Mouse (Mus musculus): Measurements from ENCODE around the gene Hecw2.

Gene Hecw2

DNA sequence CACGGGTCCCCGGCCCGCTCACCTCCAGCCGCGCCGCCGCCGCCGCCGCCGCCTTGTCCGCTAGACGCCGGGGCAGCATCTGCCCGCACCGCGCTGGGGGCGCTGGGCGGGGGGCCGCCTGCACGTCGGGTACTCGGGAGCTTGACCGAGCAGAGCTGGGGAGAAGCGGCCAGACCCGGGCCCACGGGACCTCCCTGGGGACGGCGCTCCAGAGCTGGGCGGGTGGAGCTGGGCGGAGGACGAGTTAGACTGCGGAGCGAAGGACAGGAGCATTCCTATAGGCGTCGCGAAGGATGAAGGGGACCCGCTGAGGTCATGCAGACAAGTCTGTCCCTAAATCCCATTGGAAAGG is at the start of gene Hecw2:
TSS of gene Hecw2 (minus strand) at position 215 of the 352 bp plus-strand sequence.
- DNase-seq: peak; percentile 72

GRCm38 (mm10) chr1:54242722-54243121 is 47.8 kb upstream of the Hecw2 start:
- DNase-seq: no peak

DNA sequence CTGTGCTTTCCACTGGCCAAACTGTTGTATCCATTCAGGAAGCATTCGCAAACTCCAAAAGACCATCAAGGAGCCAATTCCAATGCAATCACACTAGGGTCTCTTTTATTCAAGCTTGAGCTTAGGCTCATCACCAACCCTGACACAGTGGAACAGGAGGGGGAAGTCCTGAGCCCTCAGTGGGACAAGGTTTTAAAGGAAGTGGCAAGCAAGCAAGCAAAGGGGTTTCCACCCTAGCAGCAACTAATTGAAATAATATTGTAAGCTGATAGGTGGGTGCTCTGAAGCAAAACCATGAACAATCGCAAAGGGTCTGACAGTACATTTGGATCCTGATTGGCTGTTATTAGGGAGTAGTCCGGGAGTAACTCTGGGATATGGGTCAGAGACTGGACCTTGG is 25.3 kb upstream of the Hecw2 start:
- DNase-seq: no peak

GRCm38 (mm10) chr1:54194183-54194953 is 600 bp downstream of the Hecw2 start:
- peak; percentile 80 for DNase-seq

GRCm38 (mm10) chr1:54193191-54193770 is 1.7 kb downstream of the Hecw2 start:
- no peak for DNase-seq

DNA sequence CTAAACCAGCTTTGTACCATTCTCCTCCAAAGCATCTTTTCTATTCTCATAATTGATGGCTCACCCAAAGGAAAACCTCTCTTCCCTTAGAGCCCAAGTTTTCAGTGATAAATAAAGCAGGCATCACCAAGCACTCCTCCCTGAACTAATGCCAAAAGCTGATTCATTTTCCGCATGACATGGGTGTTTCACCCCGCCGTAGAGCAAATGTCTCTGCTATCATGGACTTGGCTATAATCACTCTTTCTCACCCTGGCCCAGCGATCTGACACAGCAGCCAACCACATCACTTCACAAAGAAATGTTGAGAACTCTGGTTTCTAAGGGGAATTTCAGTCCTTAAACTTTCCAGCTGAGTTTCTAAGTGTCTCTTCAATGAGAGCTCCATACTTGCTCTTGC is 7.4 kb downstream of the Hecw2 start:
- DNase-seq: no peak

DNA sequence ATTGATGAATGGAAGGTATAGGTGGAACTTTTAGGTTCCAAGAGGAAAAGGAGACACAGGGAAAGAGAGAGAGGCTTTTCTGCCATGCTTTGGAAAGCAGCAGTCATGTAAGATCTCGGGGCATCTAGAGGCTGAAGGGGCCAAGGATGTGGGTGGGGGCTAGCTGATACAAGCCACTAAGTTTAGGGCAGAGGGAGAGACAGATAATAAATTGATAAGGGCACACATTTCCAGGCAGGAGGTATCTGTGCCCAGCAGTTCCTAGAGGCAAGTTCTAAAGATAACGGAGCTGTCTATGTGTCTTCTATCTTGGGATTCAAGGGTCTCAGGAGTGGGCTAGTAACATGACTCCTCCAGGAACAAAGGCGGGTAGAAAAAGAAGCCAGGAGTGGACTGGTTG is 8.6 kb downstream of the Hecw2 start:
- DNase-seq: no peak

- DNase-seq: no peak
These were observed 14.3 kb downstream of the Hecw2 start for GRCm38 (mm10) chr1:54180663-54181062.

- DNase-seq: no peak
These were observed 15.8 kb downstream of the Hecw2 start for GRCm38 (mm10) chr1:54179179-54179578.

DNA sequence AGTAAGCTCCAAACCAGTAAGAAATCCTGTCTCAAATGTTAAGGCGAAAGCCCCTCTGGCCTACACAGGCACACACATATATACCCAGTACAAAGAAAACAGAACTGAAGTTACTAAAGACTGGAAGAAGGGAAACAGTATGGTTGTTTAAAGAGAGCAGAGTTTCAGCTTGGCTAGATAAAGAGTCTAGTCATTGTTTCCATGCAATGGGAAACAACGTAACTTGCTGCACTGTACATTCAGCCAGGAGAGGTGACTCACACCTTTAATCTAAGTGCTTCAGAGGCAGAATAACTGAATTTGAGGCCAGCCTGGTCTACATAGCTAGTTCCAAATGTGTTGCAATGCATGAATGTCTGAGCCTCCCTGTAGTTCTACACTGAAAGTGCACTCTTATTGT is 18.4 kb downstream of the Hecw2 start:
- no peak for DNase-seq

GRCm38 (mm10) chr1:54168014-54168413 is 27.0 kb downstream of the Hecw2 start:
- no peak for DNase-seq

GRCm38 (mm10) chr1:54159531-54159930 is 35.4 kb downstream of the Hecw2 start:
- DNase-seq: peak; percentile 18

GRCm38 (mm10) chr1:54153216-54153786 is 41.7 kb downstream of the Hecw2 start:
- DNase-seq: peak; percentile 13

DNA sequence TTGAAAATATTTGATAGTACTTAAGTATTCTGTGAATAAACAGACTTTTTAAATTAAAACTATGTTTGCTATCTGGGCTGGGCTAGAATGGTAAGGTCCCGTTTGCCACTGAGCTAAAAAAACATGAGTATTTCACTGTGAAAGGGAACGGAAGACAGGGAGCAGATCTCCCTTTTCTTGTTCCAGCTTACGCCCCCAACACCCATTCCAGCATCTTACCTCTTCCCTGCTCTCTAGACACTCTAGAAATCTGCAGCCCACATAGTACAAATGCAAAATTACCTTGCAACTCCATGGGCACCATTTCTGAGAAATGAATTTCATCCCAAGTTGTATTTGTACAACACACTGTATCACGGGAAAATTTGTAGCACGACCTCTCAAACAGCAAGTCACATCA is 49.9 kb downstream of the Hecw2 start:
- no peak for DNase-seq

GRCm38 (mm10) chr1:54133802-54134436 is 61.0 kb downstream of the Hecw2 start:
- no peak for DNase-seq

- DNase-seq: no peak
These were observed 66.1 kb downstream of the Hecw2 start for GRCm38 (mm10) chr1:54128714-54129431.

GRCm38 (mm10) chr1:54126991-54127742 is 67.8 kb downstream of the Hecw2 start:
- no peak for DNase-seq

GRCm38 (mm10) chr1:54122551-54122950 is 72.4 kb downstream of the Hecw2 start:
- DNase-seq: no peak

DNA sequence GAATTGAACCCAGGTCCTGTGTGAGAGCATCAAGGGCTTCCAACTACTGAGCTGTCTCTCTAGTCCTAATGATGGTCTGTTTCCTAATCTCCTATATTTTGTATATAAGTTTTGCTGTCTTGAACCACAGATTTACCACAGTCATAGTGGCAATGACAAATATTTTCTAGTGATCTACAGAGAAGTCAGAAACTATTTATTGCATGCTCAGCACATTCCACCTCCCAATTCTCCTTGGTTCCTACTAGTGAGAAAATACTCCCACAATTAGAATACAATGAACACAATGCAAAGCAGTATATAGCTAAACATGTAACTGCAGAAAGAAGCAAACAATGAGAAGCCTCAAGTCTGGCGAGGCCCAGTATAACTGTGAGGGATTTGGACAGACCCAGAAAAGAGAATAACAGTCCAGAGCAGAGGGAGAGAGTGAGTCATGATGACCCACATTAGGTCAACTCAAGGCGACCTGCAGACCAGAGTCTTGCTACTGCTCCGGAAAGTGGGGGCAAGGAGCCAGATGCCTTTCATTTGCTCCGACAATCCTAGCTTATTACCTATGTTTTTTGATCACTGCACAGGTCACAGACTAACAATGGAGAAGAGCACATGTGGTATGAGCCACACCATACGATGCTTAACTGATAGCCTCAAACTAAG is 73.8 kb downstream of the Hecw2 start:
- DNase-seq: no peak

DNA sequence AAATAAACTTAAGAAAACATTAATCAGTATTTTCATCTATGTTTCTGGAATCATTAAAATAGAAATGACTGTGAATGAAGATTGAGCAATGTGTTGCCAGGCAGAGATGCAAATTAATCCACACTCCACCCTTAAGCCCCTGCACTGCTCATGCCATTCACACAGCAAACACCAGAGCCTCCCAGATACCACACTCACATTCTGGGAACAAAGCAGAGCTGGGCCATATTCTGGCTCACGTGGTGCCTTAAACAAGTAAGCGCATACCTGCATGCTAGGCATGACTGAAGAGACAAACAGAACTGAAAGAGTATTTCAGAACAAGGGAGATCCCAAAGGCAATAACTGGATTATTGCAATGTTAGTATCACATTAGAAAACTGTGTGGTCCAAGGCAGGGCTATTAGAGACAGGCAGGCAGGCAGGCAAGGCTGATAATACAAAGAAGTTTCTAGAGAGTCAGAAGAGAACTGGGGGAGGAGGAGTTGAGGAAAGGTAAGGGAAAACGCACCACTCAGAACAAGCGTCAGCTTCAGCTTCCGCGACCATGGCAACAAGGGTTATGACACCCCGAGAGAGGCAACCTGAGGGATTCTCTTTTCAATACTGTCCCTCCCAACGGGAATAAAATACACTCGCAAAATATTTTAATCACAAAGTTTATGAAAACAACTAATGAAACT is 75.2 kb downstream of the Hecw2 start:
- no peak for DNase-seq

DNA sequence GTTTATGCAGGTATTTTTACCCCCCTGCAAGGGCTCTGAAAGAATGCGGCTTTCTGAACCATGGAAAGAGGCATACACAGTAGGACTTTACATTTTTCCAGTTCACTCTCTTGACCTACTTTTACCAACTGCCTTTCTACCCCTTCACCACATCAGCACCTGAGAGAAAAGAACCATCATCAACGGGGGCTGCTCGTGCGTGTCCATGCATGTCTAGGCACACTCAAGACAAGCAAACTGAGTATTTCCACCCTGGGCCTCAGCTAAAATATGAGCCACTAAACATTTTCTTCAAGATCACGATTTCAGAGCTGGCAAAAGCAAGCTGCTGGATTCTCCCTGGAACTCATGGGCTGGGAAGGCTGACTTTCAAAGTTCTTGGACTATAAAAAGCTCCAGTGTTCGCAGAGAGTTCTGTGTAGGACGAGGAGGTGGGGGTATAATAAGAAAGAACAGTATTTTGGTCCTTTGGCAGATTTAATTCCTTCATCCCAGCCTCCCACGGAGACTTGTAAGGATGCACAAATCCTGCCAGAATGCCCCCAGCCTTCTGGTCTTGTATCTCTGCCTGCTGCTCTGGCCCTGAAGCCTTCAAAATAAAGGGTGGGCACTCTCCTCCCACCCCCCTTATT is 76.5 kb downstream of the Hecw2 start:
- DNase-seq: no peak
